Mouse (Mus musculus) neural tube, embryonic 15.5 days (tissue): ENCODE measurements around the gene Lrrc34. TPM values are rescaled to one million over a fixed set of nuclear protein-coding genes. Genes with fewer than 3 reads are reported as not detected.

Experiments
- ATAC-seq: fragments of 200-750 bp; cut with Nextera tagmentation; 2 replicates; pipeline ENCODE4 v1.8.0; 2017; ENCODE audit warnings: mild to moderate bottlenecking, moderate TSS enrichment, moderate library complexity; ENCODE audit not compliant: low FRiP score
- H3K27ac ChIP-seq: fragments of 300-500 bp; sonication (generic); replicated peaks from 2 replicates; pipeline ENCODE4 v1.5.1; 2015; ENCODE audit warnings: mild to moderate bottlenecking, inconsistent platforms
- H3K27me3 ChIP-seq: fragments of 300-500 bp; sonication (generic); replicated peaks from 2 replicates; pipeline ENCODE4 v1.6.1; 2015; ENCODE audit warnings: inconsistent platforms
- H3K36me3 ChIP-seq: fragments of 300-500 bp; sonication (generic); 2 replicates; pipeline ENCODE4 v1.6.1; 2015; ENCODE audit warnings: inconsistent platforms
- H3K4me1 ChIP-seq: fragments of 300-500 bp; sonication (generic); 2 replicates; pipeline ENCODE4 v1.6.1; 2015; ENCODE audit warnings: inconsistent platforms
- H3K4me2 ChIP-seq: fragments of 300-500 bp; sonication (generic); 2 replicates; pipeline ENCODE4 v1.6.1; 2015; ENCODE audit warnings: inconsistent platforms, mild to moderate bottlenecking, moderate library complexity
- H3K4me3 ChIP-seq: fragments of 300-500 bp; sonication (generic); replicated peaks from 2 replicates; pipeline ENCODE4 v1.5.1; 2015; ENCODE audit warnings: mild to moderate bottlenecking, inconsistent platforms
- H3K9ac ChIP-seq: fragments of 300-500 bp; sonication (generic); replicated peaks from 2 replicates; pipeline ENCODE4 v1.6.1; 2015; ENCODE audit warnings: mild to moderate bottlenecking, inconsistent platforms
- H3K9me3 ChIP-seq: fragments of 300-500 bp; sonication (generic); replicated peaks from 2 replicates; pipeline ENCODE4 v1.6.1; 2016; ENCODE audit warnings: inconsistent platforms
- WGBS: fragments of 180-500 bp; shearing (Covaris S2); methylation state at CpG from one replicate; pipeline ENCODE4 v1.1.7; 2015; ENCODE audit warnings: mixed read lengths; 5-methylcytosine and 5-hydroxymethylcytosine counted together
- polyA plus RNA-seq: library from polyadenylated mRNA; unstranded; fragments of >200 nt; fragmentation: Nextera tagmentation; extraction: Ambion mirVana; gene quantifications from 2 replicates; pipeline ENCODE4 v1.2.1, GENCODE M21; 2015

Gene Lrrc34
- polyA plus RNA-seq, 1 experiment from 2014 or later = 0.97 TPM

DNA sequence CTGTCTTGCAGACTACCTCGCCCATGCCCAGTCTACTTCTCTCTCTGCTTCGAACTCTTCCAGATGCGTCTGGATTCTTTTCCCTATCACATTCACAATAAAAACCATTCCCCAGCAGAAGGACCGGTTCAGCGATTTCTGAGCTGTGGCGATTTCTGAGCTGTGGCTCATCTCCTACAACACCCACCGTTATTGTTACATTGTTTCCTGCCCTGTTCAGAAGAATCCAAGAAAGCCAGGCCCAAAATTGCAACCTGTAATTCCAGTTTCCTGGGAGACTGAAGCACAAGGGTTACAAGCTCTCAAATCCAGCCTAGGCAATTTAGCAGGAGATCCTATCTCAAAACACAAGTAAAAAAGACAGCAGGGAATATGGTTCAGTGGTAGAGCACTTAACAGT lies 50.4 kb downstream of the Lrrc34 start:
- ATAC-seq = no peak
- Histone ChIP-seq H3K27me3 (no peaks in the 10 kb centered on the region), H3K27ac (no peak overlapping the region), H3K9ac (no peak overlapping the region), H3K4me3 (no peak overlapping the region), H3K4me2 (no peak overlapping the region), H3K9me3 (no peaks in the 10 kb centered on the region), H3K4me1 (peaks cover 26% of the 10 kb centered on the region), H3K36me3 (no peaks in the 10 kb centered on the region)
- WGBS = 88% methylated on average over 7 of the region's 7 CpGs

DNA sequence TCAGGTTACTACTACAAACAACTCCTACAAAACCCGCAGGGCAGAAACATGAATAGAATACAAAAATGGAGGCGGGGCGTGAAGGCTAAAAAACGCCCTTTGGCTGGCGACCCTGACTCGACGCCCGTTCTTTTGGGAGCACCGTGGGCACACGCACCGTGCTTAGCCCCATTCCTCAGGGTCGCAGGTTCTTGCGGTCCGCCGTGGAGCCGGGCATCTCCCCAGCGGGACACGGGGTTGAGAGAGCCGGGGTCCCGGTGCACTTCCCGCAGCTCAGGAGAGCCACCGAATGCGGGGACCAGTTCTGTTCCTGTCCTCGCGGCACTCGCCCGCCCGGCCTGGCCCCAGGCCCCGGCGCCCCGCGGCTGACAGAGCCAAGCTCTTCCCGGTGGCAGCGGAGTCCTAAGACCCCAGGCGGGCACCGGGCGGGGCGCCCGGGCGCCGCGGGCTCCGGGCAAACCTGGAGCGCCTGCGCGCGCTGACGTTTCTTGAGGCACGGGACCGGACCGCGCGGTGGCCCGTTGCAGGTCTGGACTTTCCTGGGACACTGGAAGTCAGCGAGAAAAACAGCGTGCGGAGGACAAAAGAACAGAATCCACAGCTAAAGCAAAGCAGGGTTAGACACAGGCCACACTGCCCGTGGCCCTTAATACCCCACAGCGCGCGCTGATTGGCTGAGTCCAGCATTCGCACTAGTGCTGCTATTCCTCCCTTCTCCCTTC lies 52.4 kb downstream of the Lrrc34 start:
- WGBS = under 1% methylated on average over 62 of the region's 62 CpGs
- H3K27me3 ChIP-seq = no peaks in the 10 kb centered on the region
- H3K9ac ChIP-seq = peak overlapping the region; percentile 90
- H3K36me3 ChIP-seq = no peaks in the 10 kb centered on the region
- peak; percentile 71 for ATAC-seq
- peak overlapping the region; percentile 82 for H3K4me3 ChIP-seq
- peaks cover 26% of the 10 kb centered on the region for H3K4me1 ChIP-seq
- H3K4me2 ChIP-seq = peak overlapping the region; percentile 74
- no peaks in the 10 kb centered on the region for H3K9me3 ChIP-seq
- H3K27ac ChIP-seq = peak overlapping the region; percentile 84

DNA sequence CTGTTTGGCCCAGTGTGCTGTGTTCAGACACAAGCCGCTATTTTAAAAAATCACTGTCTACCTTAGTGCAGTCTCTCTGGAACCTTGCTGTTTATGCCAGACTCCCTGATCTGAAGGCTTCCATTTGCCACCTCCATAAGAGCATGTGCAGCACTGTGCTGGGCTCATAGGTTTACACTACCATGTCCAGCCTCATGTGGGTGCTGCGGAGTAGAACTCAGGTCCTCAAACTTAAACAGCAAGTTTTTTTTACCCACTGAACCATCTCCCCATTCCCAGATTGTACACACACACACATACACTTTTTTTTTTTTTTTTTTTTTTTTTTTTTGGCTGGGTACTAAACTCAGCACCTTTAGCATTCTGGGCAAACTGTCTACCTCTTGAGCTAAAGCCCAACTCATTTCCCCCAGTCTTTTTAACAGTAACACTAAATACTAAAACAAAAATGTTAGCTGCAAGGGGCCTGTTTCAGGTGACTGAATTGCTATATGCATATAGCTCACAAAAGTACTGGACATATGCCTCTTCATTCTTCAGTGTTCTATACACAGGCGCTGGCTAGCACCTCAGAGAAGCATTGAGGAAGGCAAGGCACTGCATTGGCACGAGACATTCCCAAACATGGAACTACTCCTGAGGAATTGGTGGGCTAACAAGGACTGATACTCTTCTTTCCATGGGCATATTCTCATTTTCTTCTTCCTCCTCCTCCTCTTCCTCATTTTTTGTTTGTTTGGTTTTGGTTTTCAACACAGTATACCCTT lies 53.8 kb downstream of the Lrrc34 start:
- Histone ChIP-seq H3K4me1 (peaks cover 13% of the 10 kb centered on the region), H3K36me3 (no peaks in the 10 kb centered on the region), H3K4me2 (no peak overlapping the region), H3K4me3 (no peak overlapping the region), H3K9ac (no peak overlapping the region), H3K27ac (no peak overlapping the region), H3K9me3 (no peaks in the 10 kb centered on the region), H3K27me3 (no peaks in the 10 kb centered on the region)
- ATAC-seq = no peak
- WGBS = 74% methylated on average over 4 of the region's 4 CpGs

DNA sequence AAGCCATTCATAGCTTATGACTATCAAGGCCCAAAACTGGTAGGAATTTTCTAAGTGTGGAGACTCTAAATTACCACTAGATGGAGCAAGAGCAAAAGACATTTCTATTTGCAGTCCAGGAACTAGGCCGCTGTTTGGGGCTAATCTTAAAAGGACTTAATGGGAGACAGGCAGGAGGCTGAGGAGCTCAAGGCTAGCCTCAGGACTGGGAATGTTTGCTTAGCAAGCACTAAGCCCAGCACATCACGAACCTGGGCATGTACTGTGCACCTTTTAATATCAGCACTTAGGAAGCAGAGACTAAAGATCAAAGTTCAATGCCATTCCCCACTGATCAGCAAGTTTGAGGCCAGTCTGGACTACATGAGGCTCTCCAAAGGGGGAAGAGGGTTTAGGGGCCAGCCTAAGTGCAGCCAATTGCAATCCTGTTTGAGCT lies 55.2 kb downstream of the Lrrc34 start:
- WGBS = 2% methylated on average over 2 of the region's 2 CpGs
- no peak overlapping the region for H3K4me2 ChIP-seq
- 0 out of 2 replicates have a peak, but pooled peaks have one; percentile 40 for ATAC-seq
- H3K27ac ChIP-seq = no peak overlapping the region
- no peak overlapping the region for H3K4me3 ChIP-seq
- no peak overlapping the region for H3K9ac ChIP-seq
- H3K27me3 ChIP-seq = no peaks in the 10 kb centered on the region
- no peaks in the 10 kb centered on the region for H3K36me3 ChIP-seq
- no peaks in the 10 kb centered on the region for H3K9me3 ChIP-seq
- peaks cover 12% of the 10 kb centered on the region for H3K4me1 ChIP-seq

DNA sequence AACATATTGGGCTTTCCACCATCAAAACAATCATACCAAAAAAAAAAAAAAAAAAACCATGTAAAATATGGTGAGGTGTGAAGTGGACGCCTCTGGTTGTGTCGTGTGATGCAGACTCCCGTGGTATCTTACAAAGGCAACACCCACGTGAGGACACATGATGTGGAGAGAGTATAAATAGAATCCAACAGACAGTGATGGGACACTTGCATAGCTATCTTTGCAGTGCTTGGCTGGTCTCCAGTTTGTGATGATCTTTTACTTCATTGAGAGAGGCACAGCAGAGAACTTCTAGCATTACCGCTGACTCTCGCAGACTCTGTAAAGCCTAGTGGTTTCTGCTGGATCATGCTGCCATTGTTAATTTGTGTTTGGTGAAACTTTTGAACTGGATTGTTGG lies 58.8 kb downstream of the Lrrc34 start:
- ATAC-seq = no peak
- no peak overlapping the region for H3K4me3 ChIP-seq
- no peak overlapping the region for H3K9ac ChIP-seq
- 0 out of 2 replicates have a peak, but pooled peaks cover 3% of the 10 kb centered on the region for H3K4me1 ChIP-seq
- no peak overlapping the region for H3K4me2 ChIP-seq
- H3K27ac ChIP-seq = no peak overlapping the region
- no peaks in the 10 kb centered on the region for H3K36me3 ChIP-seq
- H3K27me3 ChIP-seq = no peaks in the 10 kb centered on the region
- H3K9me3 ChIP-seq = no peaks in the 10 kb centered on the region
- 83% methylated on average over 6 of the region's 6 CpGs for WGBS

Other genes starting within 250 kb of the Lrrc34 start
- gene Mecom, start 99.9 kb downstream of the Lrrc34 start, polyA plus RNA-seq = 5.2 and 5.5 TPM in 2 replicates
- gene Actrt3, start 47.9 kb downstream of the Lrrc34 start, polyA plus RNA-seq = 0.59 and 1.2 TPM in 2 replicates
- gene Mynn, start 45.8 kb downstream of the Lrrc34 start, polyA plus RNA-seq = 25.4 and 27.8 TPM in 2 replicates
- not detected in 2 replicates for gene Lrriq4, start 3.4 kb downstream of the Lrrc34 start, polyA plus RNA-seq
- not detected in 2 replicates for gene Lrrc31, start 52.0 kb upstream of the Lrrc34 start, polyA plus RNA-seq
- gene Samd7, start 98.4 kb upstream of the Lrrc34 start, polyA plus RNA-seq = not detected in 2 replicates
- 86.5 and 96.0 TPM in 2 replicates for gene Sec62, start 145.0 kb upstream of the Lrrc34 start, polyA plus RNA-seq
- gene Gpr160, start 208.1 kb upstream of the Lrrc34 start, polyA plus RNA-seq = 1.8 and 3.1 TPM in 2 replicates